Mouse (Mus musculus) intestine, embryonic 16.5 days (tissue): ENCODE results near the gene Lax1. TPM values are rescaled to one million over a fixed set of nuclear protein-coding genes. Genes with fewer than 3 reads are reported as not detected.
"Not testable (repeated sequence)": the region's sequence is repeated elsewhere in the genome, so short reads cannot be mapped to it uniquely, and the experiment has no call there.

ENCODE experiments used
- ATAC-seq: fragments of 200-750 bp; cut with Nextera tagmentation; 2 replicates; pipeline ENCODE4 v1.8.0; 2017; ENCODE audit warnings: moderate TSS enrichment, moderate library complexity
- H3K27ac ChIP-seq: fragments of 300-500 bp; sonication (generic); 2 replicates; pipeline ENCODE4 v1.5.1; 2014; ENCODE audit warnings: mild to moderate bottlenecking, low read length
- H3K27me3 ChIP-seq: fragments of 300-500 bp; sonication (generic); replicated peaks from 2 replicates; pipeline ENCODE4 v1.6.1; 2014; ENCODE audit warnings: low read length, control low read depth, mixed read lengths; ENCODE audit not compliant: control insufficient read depth, insufficient read depth
- H3K36me3 ChIP-seq: fragments of 300-500 bp; sonication (generic); 2 replicates; pipeline ENCODE4 v1.6.1; 2014; ENCODE audit warnings: low read length, control low read depth; ENCODE audit not compliant: control insufficient read depth, insufficient read depth
- H3K4me1 ChIP-seq: fragments of 300-500 bp; sonication (generic); 2 replicates; pipeline ENCODE4 v1.6.1; 2014; ENCODE audit warnings: low read length, control low read depth, mixed read lengths; ENCODE audit not compliant: control insufficient read depth, insufficient read depth
- H3K4me2 ChIP-seq: fragments of 300-500 bp; sonication (generic); 2 replicates; pipeline ENCODE4 v1.6.1; 2014; ENCODE audit warnings: low read depth, low read length, control low read depth
- H3K4me3 ChIP-seq: fragments of 300-500 bp; sonication (generic); 2 replicates; pipeline ENCODE4 v1.5.1; 2014; ENCODE audit warnings: mild to moderate bottlenecking, low read length
- H3K9ac ChIP-seq: fragments of 300-500 bp; sonication (generic); 2 replicates; pipeline ENCODE4 v1.6.1; 2014; ENCODE audit warnings: low read depth, low read length
- H3K9me3 ChIP-seq: fragments of 300-500 bp; sonication (generic); 2 replicates; pipeline ENCODE4 v1.6.1; 2016; ENCODE audit warnings: low read length, control low read depth; ENCODE audit not compliant: control insufficient read depth
- whole genome bisulfite sequencing: fragments of 180-500 bp; shearing (Covaris S2); extraction: QIAGEN DNeasy Blood & Tissue Kit; methylation state at CpG from one replicate; pipeline ENCODE4 v1.1.7; 2014; 5-methylcytosine and 5-hydroxymethylcytosine counted together
- polyA plus RNA-seq: library from polyadenylated mRNA; unstranded; fragments of >200 nt; fragmentation: Nextera tagmentation; extraction: Ambion mirVana; gene quantifications from 2 replicates; pipeline ENCODE4 v1.2.1, GENCODE M21; 2015

The Lax1 gene
- polyA plus RNA-seq, 1 experiment from 2014 or later: 0.66 TPM

DNA sequence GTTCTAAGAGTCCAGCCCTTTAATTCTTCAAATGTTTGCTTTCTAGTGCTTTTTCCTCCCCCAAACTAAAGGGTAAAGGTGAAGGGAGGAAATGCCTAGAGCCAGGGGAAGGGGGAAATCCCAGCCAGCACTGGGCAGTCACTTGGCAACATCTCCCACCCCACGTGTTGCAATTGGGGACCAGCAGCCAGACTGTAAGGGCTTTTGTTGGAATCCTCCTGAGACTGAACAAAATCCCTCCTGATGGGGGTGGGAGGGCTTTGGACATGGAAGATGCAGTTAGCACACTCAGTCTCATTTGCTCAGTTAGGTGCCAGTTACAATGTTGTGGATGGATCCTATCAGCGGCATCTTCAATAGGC is 23.1 kb upstream of the Lax1 start:
- Histone ChIP-seq H3K36me3 (no peaks in the 10 kb centered on the region), H3K9ac (no peak overlapping the region), H3K4me2 (no peak overlapping the region), H3K9me3 (no peaks in the 10 kb centered on the region), H3K27me3 (no peaks in the 10 kb centered on the region), H3K27ac (no peak overlapping the region), H3K4me3 (no peak overlapping the region), H3K4me1 (peaks cover 6% of the 10 kb centered on the region; the same call in 1 of the 2 replicates)
- ATAC-seq: no peak
- WGBS: 44% methylated on average over 2 of the region's 2 CpGs

DNA sequence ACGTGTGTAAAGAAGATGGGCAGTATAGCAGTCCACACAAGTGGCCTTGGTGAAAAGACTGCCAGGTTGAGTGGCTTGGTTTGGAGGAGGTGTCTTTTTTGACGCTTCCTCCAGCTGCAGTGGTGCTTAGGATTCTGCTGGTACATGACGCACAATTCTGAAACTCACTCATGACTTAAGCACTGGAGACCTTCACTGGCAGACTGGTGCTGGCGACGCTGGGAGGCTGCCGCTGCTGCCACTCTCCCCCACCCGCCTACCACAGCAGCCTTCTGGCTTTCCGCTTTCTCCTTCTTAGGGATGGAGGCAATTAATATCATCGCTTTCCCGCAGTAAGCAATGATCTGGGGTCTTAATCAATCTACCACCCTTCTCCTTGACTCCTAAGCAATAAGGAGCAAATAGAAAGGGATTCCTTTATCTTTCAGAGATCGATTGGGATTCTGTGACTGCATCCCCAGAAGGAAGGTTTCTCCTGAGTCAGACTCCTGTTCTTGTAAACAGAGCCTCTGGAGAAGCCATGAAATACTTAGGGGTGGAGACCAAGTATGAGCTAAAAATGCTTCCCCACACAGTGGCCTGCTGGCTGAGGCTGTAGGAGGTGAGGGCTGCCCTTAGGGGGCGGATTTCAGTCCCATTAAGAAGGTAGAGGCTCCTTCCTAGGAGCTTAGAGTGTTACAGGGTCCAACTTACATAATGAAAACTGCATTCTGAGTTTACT is 22.5 kb upstream of the Lax1 start:
- no peak overlapping the region for H3K9ac ChIP-seq
- 49% methylated on average over 12 of the region's 12 CpGs for WGBS
- H3K27me3 ChIP-seq: no peaks in the 10 kb centered on the region
- H3K4me3 ChIP-seq: no peak overlapping the region
- peaks cover 6% of the 10 kb centered on the region; the same call in 1 of the 2 replicates for H3K4me1 ChIP-seq
- H3K36me3 ChIP-seq: no peaks in the 10 kb centered on the region
- no peaks in the 10 kb centered on the region for H3K9me3 ChIP-seq
- peak; percentile 55; the same call in 1 of the 2 replicates for ATAC-seq
- H3K27ac ChIP-seq: no peak overlapping the region
- H3K4me2 ChIP-seq: no peak overlapping the region

DNA sequence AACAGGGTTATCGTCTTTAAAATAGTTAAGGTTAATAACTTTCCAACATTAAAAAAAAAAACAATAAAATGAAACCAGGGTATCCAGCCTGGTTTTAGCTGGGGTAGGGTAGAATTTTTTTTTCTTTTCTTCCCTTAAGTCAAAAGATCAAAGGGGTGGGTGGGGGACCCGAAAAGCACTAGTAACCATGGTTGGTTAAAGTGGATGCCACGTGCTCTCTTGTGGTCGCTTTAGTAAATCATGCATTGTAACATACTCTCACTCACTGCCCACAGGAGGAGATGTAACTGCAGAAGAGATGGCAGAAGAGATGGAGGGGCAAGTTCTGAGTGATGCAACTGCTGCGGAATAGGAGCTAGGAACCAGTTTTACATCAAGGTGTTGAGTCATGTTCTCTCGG is 21.5 kb upstream of the Lax1 start:
- Histone ChIP-seq H3K4me1 (peaks cover 6% of the 10 kb centered on the region; the same call in 1 of the 2 replicates), H3K36me3 (peaks cover 2% of the 10 kb centered on the region; the same call in 1 of the 2 replicates), H3K4me3 (no peak overlapping the region), H3K9ac (no peak overlapping the region), H3K9me3 (no peaks in the 10 kb centered on the region), H3K27me3 (no peaks in the 10 kb centered on the region), H3K4me2 (no peak overlapping the region), H3K27ac (no peak overlapping the region)
- no peak for ATAC-seq
- WGBS: 68% methylated on average over 6 of the region's 6 CpGs

DNA sequence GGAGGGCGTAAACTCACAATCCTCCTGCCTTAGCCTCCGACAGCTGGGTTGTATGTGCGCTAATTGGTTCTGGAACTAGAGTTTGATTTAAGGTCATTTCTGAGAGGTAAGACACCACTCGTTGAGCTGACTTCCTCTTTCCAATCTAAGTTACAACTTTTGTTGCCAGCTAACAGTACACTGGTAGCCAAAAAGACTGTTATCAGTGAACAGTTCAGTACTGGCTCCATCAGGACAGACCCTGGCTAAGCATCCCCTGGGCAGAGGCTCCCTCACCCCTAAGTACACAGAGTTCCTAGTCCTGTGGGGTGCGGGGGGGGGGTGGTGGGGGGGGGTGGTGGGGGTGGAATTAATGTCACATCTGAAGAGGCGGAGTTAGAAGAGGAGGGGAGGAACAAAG is 21.0 kb upstream of the Lax1 start:
- H3K27ac ChIP-seq: no peak overlapping the region
- no peak overlapping the region for H3K4me2 ChIP-seq
- peaks cover 2% of the 10 kb centered on the region; the same call in 1 of the 2 replicates for H3K36me3 ChIP-seq
- no peak overlapping the region for H3K4me3 ChIP-seq
- no peaks in the 10 kb centered on the region for H3K9me3 ChIP-seq
- no peak for ATAC-seq
- H3K4me1 ChIP-seq: peaks cover 6% of the 10 kb centered on the region; the same call in 1 of the 2 replicates
- 68% methylated on average over 6 of the region's 6 CpGs for WGBS
- no peak overlapping the region for H3K9ac ChIP-seq
- H3K27me3 ChIP-seq: no peaks in the 10 kb centered on the region

DNA sequence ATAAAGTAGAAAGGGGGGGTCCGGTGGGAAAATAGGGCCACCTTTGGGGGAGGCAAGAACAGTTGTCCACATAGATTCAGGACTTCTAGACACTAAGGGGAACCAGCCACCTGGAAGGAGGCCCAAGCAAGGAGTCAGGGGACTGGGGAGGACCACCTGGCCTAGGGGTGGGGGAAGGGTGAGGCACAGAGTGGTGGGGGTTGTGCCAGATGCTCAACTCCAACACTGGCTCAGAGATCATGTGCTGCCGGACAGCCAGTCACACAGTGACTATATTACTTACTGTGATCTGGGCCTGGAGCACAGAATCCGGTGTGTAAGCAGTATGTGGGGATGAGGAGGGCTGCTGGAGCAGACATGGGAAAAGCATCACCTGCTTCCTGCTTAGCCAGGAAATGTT is 19.4 kb upstream of the Lax1 start:
- H3K4me2 ChIP-seq: no peak overlapping the region
- no peaks in the 10 kb centered on the region for H3K27me3 ChIP-seq
- H3K9me3 ChIP-seq: no peaks in the 10 kb centered on the region
- peaks cover 2% of the 10 kb centered on the region; the same call in 1 of the 2 replicates for H3K36me3 ChIP-seq
- H3K27ac ChIP-seq: no peak overlapping the region
- no peak overlapping the region for H3K4me3 ChIP-seq
- WGBS: 65% methylated on average over 3 of the region's 3 CpGs
- no peak overlapping the region for H3K9ac ChIP-seq
- ATAC-seq: no peak
- H3K4me1 ChIP-seq: peaks cover 6% of the 10 kb centered on the region; the same call in 1 of the 2 replicates

DNA sequence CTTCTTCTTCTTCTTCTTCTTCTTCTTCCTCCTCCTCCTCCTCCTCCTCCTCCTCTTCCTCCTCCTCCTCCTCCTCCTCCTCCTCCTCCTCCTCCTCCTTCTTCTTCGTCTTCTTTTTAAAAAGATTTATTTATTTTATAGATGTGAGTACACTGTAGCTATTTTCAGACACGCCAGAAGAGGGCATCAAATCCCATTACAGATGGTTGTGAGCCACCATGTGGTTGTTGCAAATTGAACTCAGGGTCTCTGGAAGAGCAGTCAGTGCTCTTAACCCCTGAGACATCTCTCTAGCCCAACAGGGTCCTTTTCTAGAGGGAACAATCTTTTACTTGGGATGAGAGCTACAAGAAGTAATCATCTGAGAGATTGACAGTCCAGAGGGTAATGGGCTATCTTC is 11.9 kb upstream of the Lax1 start:
- not testable (repeated sequence) for H3K4me2 ChIP-seq, H3K27ac ChIP-seq, H3K4me3 ChIP-seq, H3K9ac ChIP-seq, H3K9me3 ChIP-seq, H3K27me3 ChIP-seq, H3K4me1 ChIP-seq, H3K36me3 ChIP-seq, ATAC-seq
- WGBS: 19% methylated on average over 1 of the region's 2 CpGs

DNA sequence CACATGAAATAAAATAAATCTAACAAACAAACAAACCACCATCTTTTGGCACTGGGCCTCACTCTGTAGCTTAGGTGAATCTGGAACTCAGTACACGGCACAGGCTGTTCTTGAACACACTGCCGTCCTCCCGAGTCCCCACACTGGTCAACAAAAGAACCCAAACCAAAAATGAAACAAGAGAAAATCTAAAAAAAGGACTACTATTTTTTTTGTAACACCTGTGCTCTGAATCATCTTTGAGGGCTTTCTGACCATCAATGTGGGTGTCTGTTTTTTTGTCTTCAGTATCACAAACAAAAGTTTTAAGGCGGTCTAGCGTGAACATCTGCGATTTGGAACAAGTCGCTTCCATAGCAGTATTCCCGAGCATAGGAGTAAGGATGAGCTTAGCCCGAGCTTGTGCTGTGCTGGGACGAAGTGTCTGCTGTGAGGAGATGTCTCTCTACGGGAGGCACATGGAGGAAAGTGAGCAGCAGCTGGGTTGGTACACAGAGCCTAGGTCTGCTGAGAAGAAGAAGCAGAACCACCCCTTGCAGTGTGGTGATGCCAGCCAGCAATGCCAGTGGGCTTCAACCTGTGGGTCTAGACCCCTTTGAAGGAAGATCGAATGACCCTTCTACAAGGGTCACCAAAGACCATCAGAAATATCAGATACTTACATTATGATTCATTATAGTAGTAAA is 8.2 kb upstream of the Lax1 start:
- no peaks in the 10 kb centered on the region for H3K36me3 ChIP-seq
- H3K9me3 ChIP-seq: no peaks in the 10 kb centered on the region
- ATAC-seq: no peak
- no peak overlapping the region for H3K27ac ChIP-seq
- 93% methylated on average over 12 of the region's 12 CpGs for WGBS
- H3K4me3 ChIP-seq: no peak overlapping the region
- peaks cover 30% of the 10 kb centered on the region for H3K4me1 ChIP-seq
- H3K9ac ChIP-seq: no peak overlapping the region
- no peaks in the 10 kb centered on the region for H3K27me3 ChIP-seq
- no peak overlapping the region for H3K4me2 ChIP-seq

DNA sequence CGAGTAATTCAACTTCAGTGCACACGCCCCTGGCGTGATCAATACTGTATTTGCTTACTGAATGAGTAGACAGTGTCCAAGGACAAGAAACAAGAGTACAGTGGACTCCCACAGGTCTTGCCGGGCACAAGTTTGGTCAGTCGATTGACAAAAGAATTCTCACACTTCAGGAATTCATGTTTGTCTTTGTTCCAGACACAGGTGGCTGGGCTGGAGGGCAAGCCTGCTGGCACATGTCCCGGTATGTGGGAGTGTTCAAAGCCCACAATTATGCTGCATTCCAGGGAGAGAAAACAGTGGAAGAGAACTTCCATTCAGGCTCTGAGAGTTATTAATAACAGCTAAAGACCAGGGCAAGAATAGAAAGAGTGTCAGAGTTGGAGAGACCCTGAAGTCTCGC is 6.0 kb upstream of the Lax1 start:
- Histone ChIP-seq H3K9ac (no peak overlapping the region), H3K27me3 (no peaks in the 10 kb centered on the region), H3K9me3 (no peaks in the 10 kb centered on the region), H3K4me3 (no peak overlapping the region), H3K27ac (peak overlapping the region; percentile 13; the same call in 1 of the 2 replicates), H3K4me2 (no peak overlapping the region), H3K4me1 (peaks cover 30% of the 10 kb centered on the region), H3K36me3 (no peaks in the 10 kb centered on the region)
- WGBS: 26% methylated on average over 7 of the region's 7 CpGs
- ATAC-seq: peak; percentile 58

DNA sequence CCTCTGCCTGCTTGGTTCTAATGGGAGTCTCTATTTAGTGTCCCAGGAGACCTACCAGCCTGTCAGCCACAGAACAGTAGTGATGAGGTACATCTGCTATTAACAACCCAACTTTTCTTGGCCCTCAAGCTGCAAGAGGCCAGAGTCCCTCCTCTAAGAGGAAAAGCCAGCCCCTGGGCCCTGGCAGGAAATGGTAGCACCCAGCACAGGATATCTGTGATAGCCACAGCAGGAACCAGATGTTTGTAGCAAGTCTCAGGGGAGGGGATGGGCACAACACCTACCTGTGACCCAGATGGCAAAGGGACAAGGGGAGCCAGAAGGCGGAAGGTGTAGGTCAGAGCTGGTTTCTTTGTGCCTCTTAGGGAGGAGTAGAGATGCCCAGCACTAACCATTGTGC is 5.0 kb upstream of the Lax1 start:
- 96% methylated on average over 1 of the region's 1 CpGs for WGBS
- peak; percentile 27 for ATAC-seq

More for the DNA sequence above, 5.0 kb upstream of the Lax1 start:
- Histone ChIP-seq H3K27me3 (no peaks in the 10 kb centered on the region), H3K4me3 (no peak overlapping the region), H3K9me3 (no peaks in the 10 kb centered on the region), H3K9ac (no peak overlapping the region), H3K27ac (peak overlapping the region; percentile 69), H3K4me2 (no peak overlapping the region), H3K4me1 (peaks cover 31% of the 10 kb centered on the region), H3K36me3 (no peaks in the 10 kb centered on the region)
